Mouse (Mus musculus) lung, postnatal 0 days (tissue): ENCODE results near the gene Ppdpf. TPM values are rescaled to one million over a fixed set of nuclear protein-coding genes. Genes with fewer than 3 reads are reported as not detected.

Source experiments
- ATAC-seq: fragments of 200-750 bp; cut with Nextera tagmentation; 2 replicates; pipeline ENCODE4 v1.8.0; 2017; ENCODE audit warnings: moderate library complexity
- DNase-seq: peaks from one replicate; pipeline ENCODE4 v3.0.0-alpha.2; 2016; ENCODE audit warnings: low spot score
- H3K27ac ChIP-seq: fragments of 300-500 bp; sonication (generic); 2 replicates; pipeline ENCODE4 v1.5.1; 2014; ENCODE audit warnings: antibody characterized with exemption, mild to moderate bottlenecking, low read length, mixed read lengths
- H3K27me3 ChIP-seq: fragments of 300-500 bp; sonication (generic); replicated peaks from 2 replicates; pipeline ENCODE4 v1.6.1; 2014; ENCODE audit warnings: low read length, mixed read lengths; ENCODE audit not compliant: insufficient read depth
- H3K36me3 ChIP-seq: fragments of 300-500 bp; sonication (generic); 2 replicates; pipeline ENCODE4 v1.6.1; 2014; ENCODE audit warnings: low read length, mixed read lengths; ENCODE audit not compliant: insufficient read depth
- H3K4me1 ChIP-seq: fragments of 300-500 bp; sonication (generic); 2 replicates; pipeline ENCODE4 v1.6.1; 2014; ENCODE audit warnings: antibody characterized with exemption, low read depth, low read length, mixed read lengths; ENCODE audit not compliant: insufficient read depth
- H3K4me2 ChIP-seq: fragments of 300-500 bp; sonication (generic); replicated peaks from 2 replicates; pipeline ENCODE4 v1.6.1; 2014; ENCODE audit warnings: low read depth, mild to moderate bottlenecking, low read length, moderate library complexity, mixed read lengths
- H3K4me3 ChIP-seq: fragments of 300-500 bp; sonication (generic); 2 replicates; pipeline ENCODE4 v1.5.1; 2014; ENCODE audit warnings: low read depth, low read length
- H3K9ac ChIP-seq: fragments of 300-500 bp; sonication (generic); replicated peaks from 2 replicates; pipeline ENCODE4 v1.6.1; 2014; ENCODE audit warnings: low read depth, mild to moderate bottlenecking
- H3K9me3 ChIP-seq: fragments of 300-500 bp; sonication (generic); 2 replicates; pipeline ENCODE4 v1.6.1; 2016; ENCODE audit warnings: low read length, mixed read lengths
- CTCF ChIP-seq: IDR thresholded peaks from 2 replicates; pipeline ENCODE4 v1.5.1; 2016; ENCODE audit warnings: antibody characterized with exemption, mild to moderate bottlenecking
- EP300 ChIP-seq: IDR thresholded peaks from 2 replicates; pipeline ENCODE4 v1.6.1; 2016; ENCODE audit warnings: antibody characterized with exemption, mild to moderate bottlenecking, control low read depth
- WGBS: fragments of 180-500 bp; shearing (Covaris S2); extraction: QIAGEN DNeasy Blood & Tissue Kit; methylation state at CpG from one replicate; pipeline ENCODE4 v1.1.7; 2014; 5-methylcytosine and 5-hydroxymethylcytosine counted together
- polyA plus RNA-seq: library from polyadenylated mRNA; unstranded; fragments of >200 nt; fragmentation: Nextera tagmentation; extraction: Ambion mirVana; gene quantifications from 2 replicates; pipeline ENCODE4 v1.2.1, GENCODE M21; 2015

Ppdpf gene
- polyA plus RNA-seq, 1 experiment from 2014 or later: 261 TPM

DNA sequence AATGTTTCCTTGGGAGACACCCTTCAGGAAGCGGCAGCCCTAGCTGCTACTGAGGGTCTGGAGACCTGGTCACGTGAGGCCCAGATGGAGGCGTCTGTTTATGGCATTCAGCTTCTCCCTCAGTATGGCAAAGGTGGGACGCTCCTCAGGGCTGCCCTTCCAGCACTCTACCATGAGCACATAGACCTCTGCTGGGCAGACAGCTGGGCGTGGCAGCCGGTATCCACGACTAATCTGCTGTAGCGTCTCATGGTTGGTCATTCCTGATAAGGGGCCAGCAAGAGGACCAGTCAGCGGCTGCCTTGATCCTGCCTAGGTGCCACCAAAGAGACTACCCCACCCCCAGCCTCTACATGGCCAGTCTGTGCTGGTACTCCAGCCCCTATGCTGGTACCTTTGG lies 19.1 kb downstream of the Ppdpf start:
- H3K27me3 ChIP-seq: no peaks in the 10 kb centered on the region
- H3K36me3 ChIP-seq: no peaks in the 10 kb centered on the region
- no peak overlapping the region for H3K9ac ChIP-seq
- H3K4me2 ChIP-seq: no peak overlapping the region
- no peaks in the 10 kb centered on the region; the same call in 1 of the 2 replicates for H3K4me1 ChIP-seq
- H3K9me3 ChIP-seq: no peaks in the 10 kb centered on the region
- no peak overlapping the region for H3K4me3 ChIP-seq
- no peak for TF ChIP-seq EP300
- no peak for TF ChIP-seq CTCF
- 69% methylated on average over 9 of the region's 9 CpGs for WGBS
- ATAC-seq (no peak), DNase-seq (no peak)
- H3K27ac ChIP-seq: no peak overlapping the region

DNA sequence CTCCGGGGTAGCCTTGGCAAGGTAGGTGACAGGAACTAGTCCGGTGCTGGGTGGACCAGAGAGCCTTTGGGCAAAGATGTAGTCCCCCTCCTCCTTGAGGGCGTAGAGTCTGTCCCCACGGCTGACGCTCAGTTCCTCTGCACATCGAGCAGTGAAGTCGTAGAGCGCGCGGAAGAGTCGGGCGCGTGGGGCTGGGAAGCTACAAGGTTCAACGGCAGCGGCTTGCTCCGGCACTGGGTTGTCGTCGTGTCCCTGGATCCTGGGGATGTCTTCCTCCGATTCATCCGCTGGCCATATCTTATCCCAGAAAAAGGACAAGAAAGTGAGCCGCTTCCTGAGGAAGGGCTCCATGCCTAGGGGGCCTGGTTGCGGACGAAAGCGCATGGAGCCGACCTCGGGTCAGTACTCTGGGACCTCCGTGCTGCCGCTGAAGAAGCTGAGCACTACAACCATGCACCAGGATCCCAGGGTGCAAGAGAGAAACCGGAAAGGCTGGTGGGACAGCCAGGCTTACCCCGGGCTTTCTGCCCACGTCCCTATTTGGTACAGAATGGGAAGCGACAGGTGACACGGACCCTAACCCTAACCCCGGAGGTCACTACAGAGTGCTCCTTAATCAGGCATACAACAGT lies 25.5 kb downstream of the Ppdpf start:
- H3K27me3 ChIP-seq: no peaks in the 10 kb centered on the region
- peak overlapping the region; percentile 43 for H3K4me3 ChIP-seq
- WGBS: 2% methylated on average over 34 of the region's 34 CpGs
- TF ChIP-seq CTCF (no peak), EP300 (no peak)
- peak overlapping the region; percentile 32; the same call in 1 of the 2 replicates for H3K9ac ChIP-seq
- H3K4me2 ChIP-seq: peak overlapping the region; percentile 78
- peak; percentile 29 for DNase-seq
- peak; percentile 40; the same call in 1 of the 2 replicates for ATAC-seq
- H3K27ac ChIP-seq: no peak overlapping the region
- H3K36me3 ChIP-seq: no peaks in the 10 kb centered on the region
- no peaks in the 10 kb centered on the region; the same call in 1 of the 2 replicates for H3K4me1 ChIP-seq
- H3K9me3 ChIP-seq: no peaks in the 10 kb centered on the region

DNA sequence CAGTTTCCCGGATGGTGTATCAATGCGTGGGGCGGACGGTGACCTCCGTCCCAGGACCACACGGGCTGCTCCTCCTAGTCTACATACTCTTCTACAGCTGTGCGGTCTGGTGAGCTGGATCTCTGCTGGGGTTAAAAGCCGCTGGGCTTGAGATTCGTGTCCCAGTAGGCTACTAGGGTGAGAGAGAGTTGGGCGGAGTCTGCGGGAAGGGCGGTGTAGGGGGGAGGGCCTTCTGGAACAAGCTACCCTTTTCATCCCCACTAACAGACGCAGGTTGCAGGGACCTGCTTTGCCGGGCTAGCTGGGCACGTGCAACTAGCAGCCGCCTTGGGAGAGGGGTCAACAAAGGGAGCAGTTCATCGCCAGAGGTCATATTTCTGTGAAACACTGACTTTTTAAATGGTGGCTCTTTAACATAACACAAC lies 26.0 kb downstream of the Ppdpf start, which contains the start of gene Srms:
TSS of gene Srms (minus strand) at position 165 of the 425 bp plus-strand sequence.
- TF ChIP-seq EP300: no peak
- no peak for TF ChIP-seq CTCF
- Histone ChIP-seq H3K27ac (no peak within 1 kb of the TSS), H3K4me2 (peak within 1 kb of the TSS; percentile 78), H3K36me3 (no peaks in the 10 kb centered on the region), H3K9ac (peak within 1 kb of the TSS; percentile 32; the same call in 1 of the 2 replicates), H3K4me3 (peak within 1 kb of the TSS; percentile 43), H3K9me3 (no peaks in the 10 kb centered on the region), H3K27me3 (no peaks in the 10 kb centered on the region), H3K4me1 (no peaks in the 10 kb centered on the region; the same call in 1 of the 2 replicates)
- WGBS: 2% methylated on average over 17 of the region's 17 CpGs
- DNase-seq (peak; percentile 50), ATAC-seq (peak; percentile 83)

DNA sequence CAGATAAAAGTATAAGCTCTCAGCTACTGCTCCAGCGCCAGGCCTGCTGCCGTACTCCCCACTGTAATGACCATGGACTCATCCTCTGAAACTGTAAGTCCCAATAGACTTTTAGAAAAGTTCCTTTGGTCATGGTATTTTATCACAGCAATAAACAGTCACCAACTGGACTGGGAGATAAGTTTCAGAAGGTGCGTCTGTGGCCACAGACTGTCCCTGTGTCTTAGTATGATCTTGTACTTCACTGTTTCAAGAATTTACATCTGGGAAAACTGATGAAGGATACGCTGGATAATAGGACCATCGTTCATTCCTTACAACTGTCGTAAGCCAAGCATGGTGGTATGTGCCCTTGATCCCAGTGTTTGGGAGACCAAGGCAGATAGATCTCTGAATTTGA lies 29.0 kb downstream of the Ppdpf start:
- TF ChIP-seq EP300: no peak
- TF ChIP-seq CTCF: no peak
- ATAC-seq: no peak
- no peak overlapping the region for H3K4me3 ChIP-seq
- DNase-seq: no peak
- H3K36me3 ChIP-seq: no peaks in the 10 kb centered on the region
- H3K27ac ChIP-seq: no peak overlapping the region
- peaks cover 12% of the 10 kb centered on the region; the same call in 1 of the 2 replicates for H3K4me1 ChIP-seq
- no peaks in the 10 kb centered on the region for H3K9me3 ChIP-seq
- H3K27me3 ChIP-seq: no peaks in the 10 kb centered on the region
- H3K9ac ChIP-seq: no peak overlapping the region
- no peak overlapping the region for H3K4me2 ChIP-seq
- WGBS: 83% methylated on average over 6 of the region's 6 CpGs

DNA sequence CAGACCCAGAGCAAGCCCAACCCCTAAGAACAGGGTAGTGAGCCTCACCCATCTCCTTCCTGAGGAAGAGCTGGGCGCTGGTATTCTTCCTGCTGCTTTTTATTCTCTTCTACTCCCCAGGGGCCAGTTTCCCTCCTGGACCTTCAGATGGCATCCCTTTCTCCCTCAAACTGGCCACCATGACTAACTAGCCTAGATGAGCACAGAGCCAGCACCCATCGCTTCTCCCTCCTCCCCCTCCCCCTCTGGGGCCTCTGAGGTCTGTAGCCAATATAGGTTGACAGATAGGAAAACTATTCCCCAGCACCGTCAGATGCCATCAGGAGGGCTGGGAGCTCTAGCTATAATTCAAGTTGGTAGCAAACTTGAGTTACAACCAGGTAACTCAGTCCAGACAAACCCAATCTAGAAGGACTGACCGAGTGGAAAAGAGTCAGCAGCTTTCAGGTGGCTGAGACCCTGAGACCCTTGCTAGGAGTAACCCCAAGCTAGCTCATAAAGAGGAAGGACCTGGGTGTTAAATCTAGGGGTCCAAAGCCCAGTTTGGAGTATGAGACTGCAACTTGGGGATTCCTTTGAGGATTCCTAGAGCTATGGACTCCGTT lies 31.9 kb downstream of the Ppdpf start:
- H3K9me3 ChIP-seq: no peaks in the 10 kb centered on the region
- 53% methylated on average over 5 of the region's 5 CpGs for WGBS
- DNase-seq (peak; percentile 24), ATAC-seq (no peak)
- H3K4me3 ChIP-seq: no peak overlapping the region
- H3K36me3 ChIP-seq: no peaks in the 10 kb centered on the region
- no peak overlapping the region for H3K9ac ChIP-seq
- H3K27ac ChIP-seq: peak overlapping the region; percentile 83
- H3K4me2 ChIP-seq: peak overlapping the region; percentile 43
- peaks cover 12% of the 10 kb centered on the region; the same call in 1 of the 2 replicates for H3K4me1 ChIP-seq
- TF ChIP-seq EP300 (no peak), CTCF (no peak)
- no peaks in the 10 kb centered on the region for H3K27me3 ChIP-seq

DNA sequence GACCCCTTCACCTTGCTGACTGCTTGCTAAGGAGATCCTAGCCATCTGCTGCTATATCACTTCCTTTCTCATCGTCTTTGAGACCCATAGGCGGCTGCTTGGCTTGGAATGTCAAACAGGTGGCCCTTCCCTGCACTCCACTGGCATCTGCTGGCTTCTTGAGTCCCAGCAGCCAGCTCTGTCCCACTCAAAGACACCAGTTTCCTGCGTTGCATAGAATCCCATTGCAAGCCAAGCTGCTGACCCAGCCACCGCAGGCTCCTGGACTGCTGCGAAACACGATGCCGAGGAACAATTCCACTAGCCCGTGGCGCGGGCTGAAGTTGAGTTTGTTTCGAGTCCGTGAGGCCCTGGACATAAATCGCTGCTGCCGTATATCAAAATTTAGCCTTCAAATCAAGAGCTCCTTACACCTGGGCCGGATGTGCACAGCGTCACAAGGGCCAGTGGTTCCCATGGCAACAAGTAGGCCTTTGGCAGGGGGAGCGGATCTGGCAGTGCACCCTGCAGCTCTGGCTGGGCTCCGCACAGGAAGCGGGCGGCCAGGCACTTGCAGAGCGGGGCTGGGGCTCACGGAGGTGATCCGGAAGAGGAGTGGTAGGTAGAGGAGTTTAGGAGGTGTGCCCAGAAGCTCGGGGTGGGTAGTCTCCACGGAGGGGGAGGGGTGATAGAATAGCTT lies 32.6 kb downstream of the Ppdpf start, which contains the start of gene Fndc11:
TSS of gene Fndc11 (plus strand) at position 476 of the 679 bp plus-strand sequence.
- H3K4me2 ChIP-seq: peak within 1 kb of the TSS; percentile 43
- H3K27me3 ChIP-seq: no peaks in the 10 kb centered on the region
- ATAC-seq (peak; percentile 98), DNase-seq (peak; percentile 93)
- H3K4me1 ChIP-seq: peaks cover 12% of the 10 kb centered on the region; the same call in 1 of the 2 replicates
- no peak within 1 kb of the TSS for H3K9ac ChIP-seq
- peak within 1 kb of the TSS; percentile 83 for H3K27ac ChIP-seq
- H3K9me3 ChIP-seq: no peaks in the 10 kb centered on the region
- TF ChIP-seq EP300: 0 out of 2 replicates have a peak, but pooled peaks have one; percentile 6
- peak; percentile 63 for TF ChIP-seq CTCF
- H3K36me3 ChIP-seq: no peaks in the 10 kb centered on the region
- H3K4me3 ChIP-seq: peak within 1 kb of the TSS; percentile 12; the same call in 1 of the 2 replicates
- 1% methylated on average over 25 of the region's 25 CpGs for WGBS
